Mouse (Mus musculus) mouse trophoblast stem cell (cell line): ENCODE results near the gene Klk9.

ENCODE experiments used
- in situ Hi-C, 2 experiments: fragments of 300-500 bp; cut with MseI, MboI; formaldehyde crosslinking; loops; 2 replicates in 1 of 2; 3 replicates in 1 of 2; pipeline ENCODE4 v1.15.1; 2025

Klk9 gene

DNA sequence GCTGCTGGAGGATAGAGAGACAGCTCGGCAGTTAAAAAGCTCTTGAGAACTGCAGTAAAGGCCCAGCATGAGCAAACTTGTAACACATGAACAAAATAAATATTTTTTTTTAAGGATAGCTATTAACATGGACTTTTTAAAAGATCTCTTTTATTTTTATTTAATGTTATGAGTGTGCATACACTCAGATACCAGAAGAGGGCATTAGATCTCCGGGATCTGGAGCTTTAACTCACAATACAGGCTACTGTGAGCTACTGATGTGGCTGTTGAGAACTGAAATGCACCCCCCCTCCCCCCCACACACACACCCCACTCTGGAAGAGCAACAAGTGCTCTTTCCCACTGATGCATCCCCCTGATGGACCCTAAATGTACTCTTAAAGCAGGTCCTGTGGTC is 2.4 kb upstream of the Klk9 start:
- in situ Hi-C loops = loop anchor here in 1 of 2 experiments (10.0 kb wide), 2 partner anchors 104 to 106 kb away; no protein-coding TSS in a partner anchor

DNA sequence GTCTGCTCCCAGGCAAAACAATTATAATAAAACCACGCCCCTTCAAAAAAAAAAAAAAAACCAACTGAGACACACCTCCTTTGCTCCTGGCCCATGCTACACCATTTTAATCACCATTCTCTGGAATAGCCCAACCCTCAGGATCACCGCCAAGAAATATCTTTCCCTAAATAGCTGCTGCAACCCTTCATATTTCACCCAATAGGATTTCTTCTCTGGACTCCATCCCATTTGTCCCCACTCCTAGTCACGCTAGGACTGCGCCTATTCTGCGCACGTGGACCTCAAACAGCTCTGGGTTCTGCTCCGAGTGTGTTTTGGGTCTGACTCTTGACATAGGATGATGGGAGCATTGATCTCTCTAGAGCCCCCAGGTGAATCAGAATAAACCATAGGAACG is 4.7 kb downstream of the Klk9 start:
- in situ Hi-C loops = no loop called here

DNA sequence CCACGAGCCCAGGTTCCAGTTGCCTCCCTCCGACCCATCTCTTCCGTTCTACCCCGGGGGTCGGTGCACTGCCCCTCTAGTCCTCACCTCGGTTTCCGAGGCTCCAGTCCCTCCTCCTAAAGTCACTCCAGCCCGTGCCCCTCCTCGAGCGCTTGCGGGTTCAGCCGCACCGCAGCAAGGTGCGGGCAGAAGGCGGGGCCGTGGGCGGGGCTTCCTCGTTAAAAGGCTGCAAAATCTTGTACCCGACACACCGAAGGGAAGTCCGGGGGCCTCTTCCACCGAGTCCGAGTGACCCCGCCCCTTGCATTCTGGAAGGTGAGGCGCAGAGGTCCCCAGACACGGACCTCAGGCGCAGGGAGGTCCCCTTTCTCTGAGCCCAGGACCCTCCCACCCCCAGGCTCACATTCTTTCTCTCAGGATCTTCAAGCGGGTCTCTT is 5.7 kb downstream of the Klk9 start, which contains the start of gene Klk8:
Gene Klk8 (plus strand): TSS at position 245 of the 437 bp plus-strand sequence.
- in situ Hi-C loops = no loop called here

GRCm38 (mm10) chr7:43797844-43798462 is 6.3 kb downstream of the Klk9 start:
- in situ Hi-C loops = no loop called here

DNA sequence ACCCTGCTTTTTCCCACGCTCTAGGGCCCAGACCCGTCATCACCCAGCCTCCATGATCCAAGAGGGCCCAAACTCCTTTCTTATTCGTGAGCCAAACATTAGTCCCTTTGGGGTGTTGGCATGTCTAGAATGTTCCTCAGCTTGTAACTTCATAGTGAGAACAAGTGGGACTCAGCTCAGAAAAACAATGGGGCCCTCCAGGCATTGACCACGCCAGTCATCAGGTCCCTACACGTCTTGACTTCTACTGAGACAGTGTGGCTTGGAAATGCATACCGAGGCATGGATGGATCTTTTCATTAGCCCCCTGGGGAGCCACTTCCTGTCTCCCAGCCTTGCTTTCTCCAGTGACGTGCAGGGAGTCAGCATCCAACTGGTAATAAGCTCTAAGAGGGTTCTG is 8.2 kb downstream of the Klk9 start:
- in situ Hi-C loops = no loop called here

GRCm38 (mm10) chr7:43810994-43811393 is 19.3 kb downstream of the Klk9 start, which contains the start of gene Klk7:
Klk7 (plus strand) TSS chr7:43811294.
- in situ Hi-C loops = no loop called here

- in situ Hi-C loops = no loop called here
Observed at GRCm38 (mm10) chr7:43815211-43815610, 23.5 kb downstream of the Klk9 start.

- in situ Hi-C loops = no loop called here
Observed at GRCm38 (mm10) chr7:43816746-43817145, 25.1 kb downstream of the Klk9 start.

GRCm38 (mm10) chr7:43821581-43821980 is 29.9 kb downstream of the Klk9 start:
- in situ Hi-C loops = no loop called here

GRCm38 (mm10) chr7:43824199-43824598 is 32.5 kb downstream of the Klk9 start, which contains the start of gene Klk6:
Klk6 (plus strand) TSS chr7:43824499.
- in situ Hi-C loops = no loop called here

GRCm38 (mm10) chr7:43826056-43826455 is 34.4 kb downstream of the Klk9 start:
- in situ Hi-C loops = no loop called here

- in situ Hi-C loops = no loop called here
Observed at GRCm38 (mm10) chr7:43827706-43828105, 36.0 kb downstream of the Klk9 start.

DNA sequence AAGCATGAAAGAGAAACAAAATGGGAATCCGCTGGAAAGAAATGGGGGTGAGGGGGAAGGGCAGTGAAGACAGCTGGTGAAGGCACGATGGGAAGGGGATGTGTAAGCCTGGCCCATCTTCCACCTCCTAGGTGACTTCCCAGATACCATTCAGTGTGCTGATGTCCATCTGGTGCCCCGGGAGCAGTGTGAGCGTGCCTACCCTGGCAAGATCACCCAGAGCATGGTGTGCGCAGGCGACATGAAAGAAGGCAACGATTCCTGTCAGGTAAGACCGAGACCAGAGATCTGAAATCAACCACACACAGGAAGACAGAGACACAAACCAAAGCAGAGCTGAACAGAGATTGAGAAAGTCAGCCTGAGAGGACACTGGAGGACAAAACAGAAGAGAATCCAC is 37.3 kb downstream of the Klk9 start:
- in situ Hi-C loops = no loop called here

- in situ Hi-C loops = no loop called here
Observed at GRCm38 (mm10) chr7:43841701-43842100, 50.0 kb downstream of the Klk9 start, which contains the start of gene Klk5. Klk5 (plus strand) TSS chr7:43841971.

- in situ Hi-C loops = no loop called here
Observed at GRCm38 (mm10) chr7:43843801-43844200, 52.1 kb downstream of the Klk9 start.
